Mouse (Mus musculus) limb, embryonic 15.5 days (tissue): ENCODE measurements around the gene Gm3298. TPM values are rescaled to one million over a fixed set of nuclear protein-coding genes. Genes with fewer than 3 reads are reported as not detected.
"Not testable (repeated sequence)": the region's sequence is repeated elsewhere in the genome, so short reads cannot be mapped to it uniquely, and the experiment has no call there.

ENCODE experiments used
- ATAC-seq: fragments of 200-750 bp; cut with Nextera tagmentation; 2 replicates; pipeline ENCODE4 v1.8.0; 2017; ENCODE audit warnings: low read depth, moderate TSS enrichment; ENCODE audit not compliant: insufficient number of reproducible peaks, low FRiP score, low TSS enrichment
- H3K27ac ChIP-seq: fragments of 300-500 bp; sonication (generic); 2 replicates; pipeline ENCODE4 v1.5.1; 2015; ENCODE audit warnings: moderate library complexity, mild to moderate bottlenecking, inconsistent platforms
- H3K27me3 ChIP-seq: fragments of 300-500 bp; sonication (generic); 2 replicates; pipeline ENCODE4 v1.6.1; 2015; ENCODE audit warnings: inconsistent platforms
- H3K36me3 ChIP-seq: fragments of 300-500 bp; sonication (generic); 2 replicates; pipeline ENCODE4 v1.6.1; 2015; ENCODE audit warnings: inconsistent platforms
- H3K4me1 ChIP-seq: fragments of 300-500 bp; sonication (generic); 2 replicates; pipeline ENCODE4 v1.6.1; 2015; ENCODE audit warnings: inconsistent platforms
- H3K4me2 ChIP-seq: fragments of 300-500 bp; sonication (generic); 2 replicates; pipeline ENCODE4 v1.6.1; 2015; ENCODE audit warnings: mild to moderate bottlenecking, inconsistent platforms
- H3K4me3 ChIP-seq: fragments of 300-500 bp; sonication (generic); 2 replicates; pipeline ENCODE4 v1.5.1; 2015; ENCODE audit warnings: mild to moderate bottlenecking, inconsistent platforms
- H3K9ac ChIP-seq: fragments of 300-500 bp; sonication (generic); 2 replicates; pipeline ENCODE4 v1.6.1; 2015; ENCODE audit warnings: inconsistent platforms
- H3K9me3 ChIP-seq: fragments of 300-500 bp; sonication (generic); 2 replicates; pipeline ENCODE4 v1.6.1; 2016; ENCODE audit warnings: inconsistent platforms
- WGBS: fragments of 180-500 bp; shearing (Covaris S2); methylation state at CpG from one replicate; pipeline ENCODE4 v1.1.7; 2015; 5-methylcytosine and 5-hydroxymethylcytosine counted together
- polyA plus RNA-seq: library from polyadenylated mRNA; unstranded; fragments of >200 nt; fragmentation: Nextera tagmentation; extraction: Ambion mirVana; gene quantifications from 2 replicates; pipeline ENCODE4 v1.2.1, GENCODE M21; 2015

The Gm3298 gene
- polyA plus RNA-seq, result 0.37 TPM in 1 of 2 replicates, not detected in the other

DNA sequence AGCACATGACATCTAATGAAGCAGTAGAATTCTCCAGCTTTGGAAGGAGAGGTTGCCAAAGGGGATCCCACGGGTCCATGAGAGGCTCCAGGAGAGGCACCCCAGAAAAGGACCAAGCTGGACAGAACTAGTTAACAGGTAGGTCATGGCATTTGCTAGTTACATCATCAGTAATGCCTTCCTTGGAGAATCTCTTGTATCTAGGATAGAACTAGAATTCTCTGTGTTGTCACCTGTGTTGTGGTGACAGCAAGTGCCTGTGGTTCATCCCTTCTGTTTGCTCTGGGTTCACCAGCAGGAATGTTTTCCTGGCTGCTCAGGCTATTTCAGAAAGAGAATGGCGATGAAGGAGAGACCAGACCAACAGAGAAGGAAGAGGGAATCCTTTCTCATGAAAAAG lies at the start of gene Gm3298:
Gm3298 (plus strand) TSS at position 301 of the 400 bp plus-strand sequence.
- H3K36me3 ChIP-seq, H3K9ac ChIP-seq, ATAC-seq, H3K27me3 ChIP-seq, H3K4me2 ChIP-seq, H3K9me3 ChIP-seq, H3K4me1 ChIP-seq, H3K4me3 ChIP-seq, H3K27ac ChIP-seq: not testable (repeated sequence)
- WGBS, result 90% methylated on average over 1 of the region's 2 CpGs

DNA sequence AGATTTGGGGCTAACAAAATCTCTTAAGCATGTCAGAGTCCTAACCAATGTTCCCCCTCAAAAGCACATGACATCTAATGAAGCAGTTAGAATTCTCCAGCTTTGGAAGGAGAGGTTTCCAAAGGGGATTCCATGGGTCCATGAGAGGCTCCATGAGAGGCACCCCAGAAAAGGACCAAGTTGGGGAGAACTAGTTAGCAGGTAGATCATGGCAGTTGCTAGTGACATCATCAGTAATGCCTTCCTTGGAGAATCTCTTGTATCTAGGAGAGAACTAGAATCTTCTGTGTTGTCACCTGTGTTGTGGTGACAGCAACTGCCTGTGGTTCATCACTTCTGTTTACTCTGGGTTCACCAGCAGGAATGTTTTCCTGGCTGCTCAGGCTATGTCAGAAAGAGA lies 32.1 kb upstream of the Gm3298 start, which contains the start of gene Gm8297:
Gm8297 (plus strand) TSS at position 301 of the 400 bp plus-strand sequence.
- H3K4me1 ChIP-seq, H3K4me3 ChIP-seq, H3K9me3 ChIP-seq, H3K9ac ChIP-seq, H3K4me2 ChIP-seq, H3K27me3 ChIP-seq, H3K36me3 ChIP-seq, ATAC-seq, H3K27ac ChIP-seq: not testable (repeated sequence)

DNA sequence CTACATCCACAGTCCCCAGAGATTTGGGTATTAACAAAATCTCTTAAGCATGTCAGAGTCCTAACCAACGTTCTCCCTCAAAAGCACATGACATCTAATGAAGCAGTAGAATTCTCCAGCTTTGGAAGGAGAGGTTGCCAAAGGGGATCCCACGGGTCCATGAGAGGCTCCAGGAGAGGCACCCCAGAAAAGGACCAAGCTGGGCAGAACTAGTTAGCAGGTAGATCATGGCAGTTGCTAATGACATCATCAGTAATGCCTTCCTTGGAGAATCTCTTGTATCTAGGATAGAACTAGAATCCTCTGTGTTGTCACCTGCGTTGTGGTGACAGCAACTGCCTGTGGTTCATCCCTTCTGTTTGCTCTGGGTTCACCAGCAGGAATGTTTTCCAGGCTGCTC lies 34.6 kb downstream of the Gm3298 start, which contains the start of gene 4930555G01Rik:
4930555G01Rik (plus strand) TSS at position 301 of the 400 bp plus-strand sequence.
- H3K9ac ChIP-seq, H3K4me3 ChIP-seq, H3K36me3 ChIP-seq, H3K4me1 ChIP-seq, H3K9me3 ChIP-seq, H3K4me2 ChIP-seq, ATAC-seq, H3K27ac ChIP-seq, H3K27me3 ChIP-seq: not testable (repeated sequence)
- WGBS, result no CpG with 5 or more reads among the region's 3 CpGs

Other genes with a start within 250 kb of the Gm3298 start
- gene Gm9602, start 239.6 kb upstream of the Gm3298 start, polyA plus RNA-seq, result not detected in 2 replicates
- not detected in 2 replicates for gene Gm3269, start 177.8 kb upstream of the Gm3298 start, polyA plus RNA-seq
- 0.31 and 0.47 TPM in 2 replicates for gene Gm3264, start 160.3 kb upstream of the Gm3298 start, polyA plus RNA-seq
- not detected in 2 replicates for gene Gm3278, start 123.5 kb upstream of the Gm3298 start, polyA plus RNA-seq
- gene Gm8297, start 32.0 kb upstream of the Gm3298 start, polyA plus RNA-seq, result not detected in 2 replicates
- not detected in 2 replicates for gene 4930555G01Rik, start 34.7 kb downstream of the Gm3298 start, polyA plus RNA-seq
- 0.21 and 0.37 TPM in 2 replicates for gene Gm8281, start 55.1 kb downstream of the Gm3298 start, polyA plus RNA-seq
- not detected in 2 replicates for gene Gm8279, start 115.6 kb downstream of the Gm3298 start, polyA plus RNA-seq
- not detected in 2 replicates for gene Gm3317, start 148.6 kb downstream of the Gm3298 start, polyA plus RNA-seq
- gene Gm8271, start 169.9 kb downstream of the Gm3298 start, polyA plus RNA-seq, result not detected in 2 replicates
- gene Gm3526, start 244.7 kb downstream of the Gm3298 start, polyA plus RNA-seq, result not detected in 2 replicates